Mouse (Mus musculus) midbrain, embryonic 15.5 days (tissue): ENCODE data around the gene Irx3. TPM values are rescaled to one million over a fixed set of nuclear protein-coding genes. Genes with fewer than 3 reads are reported as not detected.

Experiments used
- ATAC-seq: fragments of 200-750 bp; cut with Nextera tagmentation; replicated peaks from 2 replicates; pipeline ENCODE4 v1.8.0; 2017; ENCODE audit warnings: moderate TSS enrichment
- H3K27ac ChIP-seq: fragments of 300-500 bp; sonication (generic); 2 replicates; pipeline ENCODE4 v1.5.1; 2015; ENCODE audit warnings: mild to moderate bottlenecking, inconsistent platforms
- H3K27me3 ChIP-seq: fragments of 300-500 bp; sonication (generic); replicated peaks from 2 replicates; pipeline ENCODE4 v1.6.1; 2015; ENCODE audit warnings: inconsistent platforms
- H3K36me3 ChIP-seq: fragments of 300-500 bp; sonication (generic); replicated peaks from 2 replicates; pipeline ENCODE4 v1.6.1; 2015; ENCODE audit warnings: inconsistent platforms
- H3K4me1 ChIP-seq: fragments of 300-500 bp; sonication (generic); 2 replicates; pipeline ENCODE4 v1.6.1; 2015; ENCODE audit warnings: inconsistent platforms
- H3K4me2 ChIP-seq: fragments of 300-500 bp; sonication (generic); 2 replicates; pipeline ENCODE4 v1.6.1; 2015; ENCODE audit warnings: inconsistent platforms, mild to moderate bottlenecking, moderate library complexity
- H3K4me3 ChIP-seq: fragments of 300-500 bp; sonication (generic); 2 replicates; pipeline ENCODE4 v1.5.1; 2015; ENCODE audit warnings: mild to moderate bottlenecking, inconsistent platforms
- H3K9ac ChIP-seq: fragments of 300-500 bp; sonication (generic); 2 replicates; pipeline ENCODE4 v1.6.1; 2015; ENCODE audit warnings: mild to moderate bottlenecking, inconsistent platforms
- H3K9me3 ChIP-seq: fragments of 300-500 bp; sonication (generic); 2 replicates; pipeline ENCODE4 v1.6.1; 2016; ENCODE audit warnings: inconsistent platforms
- WGBS: fragments of 180-500 bp; shearing (Covaris S2); methylation state at CpG from one replicate; pipeline ENCODE4 v1.1.7; 2015; ENCODE audit warnings: mixed read lengths; 5-methylcytosine and 5-hydroxymethylcytosine counted together
- polyA plus RNA-seq: library from polyadenylated mRNA; unstranded; fragments of >200 nt; fragmentation: Nextera tagmentation; extraction: Ambion mirVana; gene quantifications from 2 replicates; pipeline ENCODE4 v1.2.1, GENCODE M21; 2015

Irx3 gene
- polyA plus RNA-seq, 1 experiment from 2014 or later = 22.1 TPM

GRCm38 (mm10) chr8:91755062-91755461 is 46.8 kb downstream of the Irx3 start:
- 87% methylated on average over 9 of the region's 9 CpGs for WGBS
- H3K9ac ChIP-seq = no peak overlapping the region
- H3K4me3 ChIP-seq = no peak overlapping the region
- no peak overlapping the region for H3K27ac ChIP-seq
- no peaks in the 10 kb centered on the region for H3K9me3 ChIP-seq
- no peaks in the 10 kb centered on the region for H3K4me1 ChIP-seq
- no peak overlapping the region for H3K4me2 ChIP-seq
- ATAC-seq = no peak
- no peaks in the 10 kb centered on the region for H3K36me3 ChIP-seq
- H3K27me3 ChIP-seq = no peaks in the 10 kb centered on the region

- H3K4me2 ChIP-seq = no peak overlapping the region
- 74% methylated on average over 7 of the region's 7 CpGs for WGBS
- no peak for ATAC-seq
Observed at GRCm38 (mm10) chr8:91750794-91751125, 51.1 kb downstream of the Irx3 start.

GRCm38 (mm10) chr8:91750096-91750793 is 51.6 kb downstream of the Irx3 start:
- no peak overlapping the region for H3K27ac ChIP-seq
- H3K27me3 ChIP-seq = 0 out of 2 replicates have a peak, but pooled peaks cover 4% of the 10 kb centered on the region
- H3K4me1 ChIP-seq = peaks cover 16% of the 10 kb centered on the region
- H3K9ac ChIP-seq = no peak overlapping the region
- no peak for ATAC-seq
- 71% methylated on average over 15 of the region's 15 CpGs for WGBS
- no peak overlapping the region for H3K4me2 ChIP-seq
- H3K36me3 ChIP-seq = no peaks in the 10 kb centered on the region
- H3K9me3 ChIP-seq = no peaks in the 10 kb centered on the region
- no peak overlapping the region for H3K4me3 ChIP-seq

More at GRCm38 (mm10) chr8:91750794-91751125, 51.1 kb downstream of the Irx3 start:
- Histone ChIP-seq H3K4me3 (no peak overlapping the region), H3K9me3 (no peaks in the 10 kb centered on the region), H3K4me1 (peaks cover 11% of the 10 kb centered on the region), H3K36me3 (no peaks in the 10 kb centered on the region), H3K27ac (no peak overlapping the region), H3K9ac (no peak overlapping the region), H3K27me3 (0 out of 2 replicates have a peak, but pooled peaks cover 4% of the 10 kb centered on the region)

- H3K9me3 ChIP-seq = no peaks in the 10 kb centered on the region
- 0 out of 2 replicates have a peak, but pooled peaks cover 4% of the 10 kb centered on the region for H3K27me3 ChIP-seq
- no peak overlapping the region for H3K4me3 ChIP-seq
- ATAC-seq = no peak
- 84% methylated on average over 5 of the region's 5 CpGs for WGBS
- peaks cover 18% of the 10 kb centered on the region for H3K4me1 ChIP-seq
- H3K9ac ChIP-seq = no peak overlapping the region
- H3K4me2 ChIP-seq = no peak overlapping the region
- H3K36me3 ChIP-seq = no peaks in the 10 kb centered on the region
- no peak overlapping the region for H3K27ac ChIP-seq
Observed at GRCm38 (mm10) chr8:91749412-91749811, 52.5 kb downstream of the Irx3 start.
